Mouse (Mus musculus) midbrain, postnatal 0 days (tissue): ENCODE results near the gene Pip4k2a. TPM values are rescaled to one million over a fixed set of nuclear protein-coding genes. Genes with fewer than 3 reads are reported as not detected.
A peak's percentile ranks its signal among the peaks of the same experiment; 100 is the strongest.

ENCODE experiments used
- ATAC-seq: fragments of 200-750 bp; cut with Nextera tagmentation; 2 replicates; pipeline ENCODE4 v1.8.0; 2017; ENCODE audit warnings: moderate number of reproducible peaks, mild to moderate bottlenecking, moderate TSS enrichment, moderate library complexity; ENCODE audit not compliant: low FRiP score
- DNase-seq: peaks from one replicate; pipeline ENCODE4 v3.0.0-alpha.2; 2015; ENCODE audit warnings: low spot score
- H3K27ac ChIP-seq: fragments of 300-500 bp; sonication (generic); 2 replicates; pipeline ENCODE4 v1.5.1; 2014; ENCODE audit warnings: low read depth, mild to moderate bottlenecking, low read length, mixed read lengths
- H3K27me3 ChIP-seq: fragments of 300-500 bp; sonication (generic); 2 replicates; pipeline ENCODE4 v1.6.1; 2014; ENCODE audit warnings: low read length, control low read depth, mixed read lengths; ENCODE audit not compliant: insufficient read depth
- H3K36me3 ChIP-seq: fragments of 300-500 bp; sonication (generic); 2 replicates; pipeline ENCODE4 v1.6.1; 2014; ENCODE audit warnings: low read length, control low read depth, mixed read lengths; ENCODE audit not compliant: insufficient read depth
- H3K4me1 ChIP-seq: fragments of 300-500 bp; sonication (generic); 2 replicates; pipeline ENCODE4 v1.6.1; 2014; ENCODE audit warnings: mild to moderate bottlenecking, control low read depth, antibody characterized with exemption, low read length, mixed read lengths; ENCODE audit not compliant: insufficient read depth
- H3K4me2 ChIP-seq: fragments of 300-500 bp; sonication (generic); 2 replicates; pipeline ENCODE4 v1.6.1; 2014; ENCODE audit warnings: low read depth, mild to moderate bottlenecking, low read length, mixed read lengths; ENCODE audit not compliant: poor library complexity, severe bottlenecking
- H3K4me3 ChIP-seq: fragments of 300-500 bp; sonication (generic); 2 replicates; pipeline ENCODE4 v1.5.1; 2014; ENCODE audit warnings: low read depth, mild to moderate bottlenecking, low read length, moderate library complexity
- H3K9ac ChIP-seq: fragments of 300-500 bp; sonication (generic); replicated peaks from 2 replicates; pipeline ENCODE4 v1.6.1; 2014; ENCODE audit warnings: mild to moderate bottlenecking, low read length, moderate library complexity, mixed read lengths; ENCODE audit not compliant: poor library complexity, severe bottlenecking
- H3K9me3 ChIP-seq: fragments of 300-500 bp; sonication (generic); 2 replicates; pipeline ENCODE4 v1.6.1; 2016; ENCODE audit warnings: low read length, control low read depth
- CTCF ChIP-seq: IDR thresholded peaks from 2 replicates; pipeline ENCODE4 v1.5.1; 2016; ENCODE audit warnings: antibody characterized with exemption, mild to moderate bottlenecking
- WGBS: fragments of 180-500 bp; shearing (Covaris S2); extraction: QIAGEN DNeasy Blood & Tissue Kit; methylation state at CpG from one replicate; pipeline ENCODE4 v1.1.7; 2014; 5-methylcytosine and 5-hydroxymethylcytosine counted together
- polyA plus RNA-seq: library from polyadenylated mRNA; unstranded; fragments of >200 nt; fragmentation: Nextera tagmentation; extraction: Ambion mirVana; gene quantifications from 2 replicates; pipeline ENCODE4 v1.2.1, GENCODE M21; 2015
- total RNA-seq: library from RNA; depleted of rRNA; stranded (reverse); fragments of >200 nt; gene quantifications from 2 replicates; pipeline ENCODE4 v1.2.3, GENCODE M21; 2014; rRNA removed

The Pip4k2a gene
- total and polyA plus RNA-seq, 2 experiments from 2014 or later, result 7.1 to 8.1 TPM

GRCm38 (mm10) chr2:18799265-18799965 lies 198.5 kb downstream of the Pip4k2a start:
- 8% methylated on average over 17 of the region's 17 CpGs for WGBS

DNA sequence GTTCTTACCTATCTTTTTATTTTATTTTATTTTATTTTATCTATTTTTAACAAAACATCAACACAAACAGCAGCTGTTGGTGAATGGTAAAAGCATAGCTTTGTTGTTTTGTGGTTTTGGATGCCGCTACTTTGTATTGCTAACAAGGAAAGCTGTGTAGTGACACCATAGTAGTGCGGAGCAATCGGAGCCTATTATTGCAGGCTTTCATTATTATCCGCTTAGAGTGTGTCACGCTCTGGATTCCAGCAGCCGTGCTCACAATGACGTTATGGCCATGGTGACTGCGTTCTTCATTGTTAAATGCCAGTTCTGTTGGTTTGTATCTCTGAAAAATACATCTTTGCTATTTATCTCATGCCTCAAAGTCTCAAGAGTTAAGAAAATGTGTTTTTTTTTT lies 200.2 kb downstream of the Pip4k2a start:
- H3K27ac ChIP-seq, result no peak overlapping the region
- H3K4me3 ChIP-seq, result no peak overlapping the region
- 0 out of 2 replicates have a peak, but pooled peaks cover under 1% of the 10 kb centered on the region for H3K4me1 ChIP-seq
- H3K27me3 ChIP-seq, result no peaks in the 10 kb centered on the region
- no peak for TF ChIP-seq CTCF
- ATAC-seq, result no peak
- DNase-seq, result peak; percentile 44
- no peaks in the 10 kb centered on the region for H3K9me3 ChIP-seq
- peak overlapping the region; percentile 30 for H3K4me2 ChIP-seq
- H3K9ac ChIP-seq, result no peak overlapping the region
- 17% methylated on average over 8 of the region's 8 CpGs for WGBS
- no peaks in the 10 kb centered on the region for H3K36me3 ChIP-seq

More at GRCm38 (mm10) chr2:18799265-18799965, 198.5 kb downstream of the Pip4k2a start:
- Histone ChIP-seq H3K27ac (peak overlapping the region; percentile 87), H3K4me2 (peak overlapping the region; percentile 57), H3K4me3 (peak overlapping the region; percentile 44), H3K9ac (peak overlapping the region; percentile 62), H3K9me3 (no peaks in the 10 kb centered on the region), H3K4me1 (0 out of 2 replicates have a peak, but pooled peaks cover 3% of the 10 kb centered on the region), H3K27me3 (no peaks in the 10 kb centered on the region; the same call in 1 of the 2 replicates), H3K36me3 (no peaks in the 10 kb centered on the region)
- ATAC-seq (peak; percentile 60), DNase-seq (no peak)
- no peak for TF ChIP-seq CTCF

DNA sequence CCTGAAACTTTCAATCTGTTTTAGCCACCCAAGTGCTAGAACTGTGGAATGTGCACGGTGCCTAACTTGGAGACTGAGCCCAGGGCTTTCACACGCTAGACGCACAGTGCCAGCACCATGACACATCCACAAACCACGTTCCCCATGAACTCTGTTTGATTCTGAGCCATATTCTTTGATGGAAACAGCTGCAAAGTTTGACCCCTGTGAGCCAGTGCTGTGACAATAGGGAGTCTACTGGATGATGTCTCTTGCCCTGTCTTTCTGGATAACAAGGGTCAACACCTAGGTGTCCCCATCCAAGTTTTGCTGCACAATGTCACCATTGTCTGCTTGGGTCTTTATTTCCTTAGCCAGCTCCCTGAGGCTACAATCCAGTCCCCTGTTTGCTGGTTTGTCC lies 203.7 kb downstream of the Pip4k2a start:
- ATAC-seq (no peak), DNase-seq (no peak)
- Histone ChIP-seq H3K4me1 (no peaks in the 10 kb centered on the region), H3K9ac (no peak overlapping the region), H3K27ac (no peak overlapping the region), H3K36me3 (no peaks in the 10 kb centered on the region), H3K4me3 (no peak overlapping the region), H3K9me3 (no peaks in the 10 kb centered on the region), H3K27me3 (no peaks in the 10 kb centered on the region), H3K4me2 (no peak overlapping the region)
- 75% methylated on average over 4 of the region's 4 CpGs for WGBS
- no peak for TF ChIP-seq CTCF

Other genes starting within 250 kb of the Pip4k2a start
- gene 4930426L09Rik, start 217 bp upstream of the Pip4k2a start, total RNA-seq, result 0.61 and 1.1 TPM in 2 replicates
- gene 4930426L09Rik, start 217 bp upstream of the Pip4k2a start, polyA plus RNA-seq, result 0.40 and 0.41 TPM in 2 replicates
- gene Armc3, start 201.2 kb upstream of the Pip4k2a start, total RNA-seq, result 0.82 and 1.0 TPM in 2 replicates
- 0.77 and 1.1 TPM in 2 replicates for gene Armc3, start 201.2 kb upstream of the Pip4k2a start, polyA plus RNA-seq